Mouse (Mus musculus) C2C12 (cell line): ENCODE data around the gene Dph7. TPM values are rescaled to one million over a fixed set of nuclear protein-coding genes. Genes with fewer than 3 reads are reported as not detected.
"Not testable (repeated sequence)": the region's sequence is repeated elsewhere in the genome, so short reads cannot be mapped to it uniquely, and the experiment has no call there.

Source experiments
- H3K27me3 ChIP-seq: one replicate; pipeline ENCODE4 v1.6.1; 2011; ENCODE audit not compliant: control insufficient read depth, insufficient read depth, insufficient read length
- H3K36me3 ChIP-seq: one replicate; pipeline ENCODE4 v1.6.1; 2011; ENCODE audit not compliant: control insufficient read depth, insufficient read depth
- H3K4me3 ChIP-seq: one replicate; pipeline ENCODE4 v1.5.1; 2011; ENCODE audit warnings: mild to moderate bottlenecking, control low read depth; ENCODE audit not compliant: poor library complexity, insufficient read depth, severe bottlenecking
- H3K79me2 ChIP-seq: one replicate; pipeline ENCODE4 v1.6.1; 2011; ENCODE audit not compliant: control insufficient read depth, insufficient read depth
- H3K79me3 ChIP-seq: one replicate; pipeline ENCODE4 v1.6.1; 2011; ENCODE audit warnings: low read depth, control low read depth
- H3ac ChIP-seq: one replicate; pipeline ENCODE3; 2011; ENCODE audit warnings: low read depth; ENCODE audit not compliant: control insufficient read depth, insufficient read length
- CEBPB ChIP-seq: IDR thresholded peaks from one replicate; pipeline ENCODE4 v1.6.1; 2011; ENCODE audit warnings: low read depth, mild to moderate bottlenecking, control low read depth, moderate library complexity
- CTCF ChIP-seq: IDR thresholded peaks from one replicate; pipeline ENCODE4 v1.5.1; 2011; ENCODE audit not compliant: control insufficient read depth, insufficient read depth, insufficient read length
- FOSL1 ChIP-seq: IDR thresholded peaks from one replicate; pipeline ENCODE4 v1.8.0; 2011; ENCODE audit warnings: mild to moderate bottlenecking, low read length; ENCODE audit not compliant: poor library complexity, insufficient read depth, severe bottlenecking
- MAX ChIP-seq: IDR thresholded peaks from one replicate; pipeline ENCODE4 v1.6.1; 2011; ENCODE audit warnings: mild to moderate bottlenecking, control low read depth
- MYOD1 ChIP-seq: IDR thresholded peaks from one replicate; pipeline ENCODE4 v1.6.1; 2011; ENCODE audit warnings: low read depth; ENCODE audit not compliant: control insufficient read depth, insufficient read length
- MYOG ChIP-seq: IDR thresholded peaks from one replicate; pipeline ENCODE4 v1.6.1; 2011; ENCODE audit not compliant: control insufficient read depth, insufficient read length; ENCODE audit errors: extremely low read depth
- USF1 ChIP-seq: IDR thresholded peaks from one replicate; pipeline ENCODE4 v1.6.1; 2011; ENCODE audit warnings: low read depth, mild to moderate bottlenecking, control low read depth, moderate library complexity
- polyA plus RNA-seq: library from polyadenylated mRNA; unstranded; fragments of >200 nt; fragmentation: generic; extraction: Trizol; gene quantifications from one replicate; pipeline ENCODE4 v1.2.1, GENCODE M21; 2012; ENCODE audit warnings: missing spikeins

Dph7 gene
- polyA plus RNA-seq, 1 experiment: 13.9 TPM

DNA sequence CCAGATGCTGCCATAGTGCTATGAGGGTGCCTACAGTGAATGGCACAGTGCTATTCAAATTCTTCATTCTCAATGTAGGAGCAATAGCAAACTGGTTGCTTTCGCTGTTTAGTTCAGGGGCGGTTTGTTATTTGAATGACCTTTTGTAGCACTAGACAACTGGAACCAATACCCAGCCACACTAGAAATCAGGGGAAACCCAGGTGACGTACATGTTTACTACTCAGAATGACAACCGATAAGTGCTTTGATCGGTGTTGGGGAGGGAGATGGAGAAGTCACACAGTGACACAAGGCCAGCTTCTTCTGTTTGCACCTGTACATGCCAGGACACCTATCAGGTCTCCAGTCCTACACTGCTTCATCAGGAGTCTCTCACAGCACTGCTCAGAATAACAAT is 32.6 kb upstream of the Dph7 start:
- Histone ChIP-seq H3K27me3 (no peaks in the 10 kb centered on the region), H3ac (no peak overlapping the region), H3K79me3 (no peaks in the 10 kb centered on the region), H3K4me3 (no peak overlapping the region), H3K36me3 (no peaks in the 10 kb centered on the region), H3K79me2 (no peaks in the 10 kb centered on the region)
- no peak for TF ChIP-seq CTCF

DNA sequence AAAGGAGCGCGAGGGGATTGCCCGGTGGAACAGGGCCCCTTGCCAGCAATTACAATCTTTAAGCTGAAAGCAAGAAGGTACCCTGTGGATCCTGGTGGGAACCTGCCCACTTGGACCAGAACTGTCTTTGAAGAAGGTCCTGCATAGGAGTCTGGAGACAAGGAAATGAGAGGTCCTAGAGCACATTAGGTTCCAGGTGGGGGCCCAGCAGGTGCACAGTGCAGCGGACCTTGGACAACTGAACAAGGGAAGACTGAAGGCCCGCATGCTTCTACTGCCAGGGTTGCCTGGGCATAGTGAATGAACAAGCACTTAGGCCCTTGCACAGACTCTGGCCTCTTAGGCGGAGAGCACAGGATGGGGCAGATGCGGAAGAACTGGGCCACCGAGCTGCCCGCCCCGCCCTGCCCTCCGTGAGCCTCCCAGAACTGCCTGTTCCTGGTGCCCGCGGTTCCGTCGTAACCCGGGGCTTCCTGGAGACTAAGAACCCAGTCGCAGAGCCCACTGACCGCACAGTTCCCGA is 27.7 kb upstream of the Dph7 start:
- H3K79me2 ChIP-seq: no peaks in the 10 kb centered on the region
- H3ac ChIP-seq: peak overlapping the region; percentile 77
- TF ChIP-seq MYOD1 (no peak), CTCF (no peak), MAX (no peak), FOSL1 (no peak), USF1 (no peak), CEBPB (no peak), MYOG (no peak)
- H3K36me3 ChIP-seq: no peaks in the 10 kb centered on the region
- peaks cover 8% of the 10 kb centered on the region for H3K27me3 ChIP-seq
- no peaks in the 10 kb centered on the region for H3K79me3 ChIP-seq
- H3K4me3 ChIP-seq: peak overlapping the region; percentile 42

DNA sequence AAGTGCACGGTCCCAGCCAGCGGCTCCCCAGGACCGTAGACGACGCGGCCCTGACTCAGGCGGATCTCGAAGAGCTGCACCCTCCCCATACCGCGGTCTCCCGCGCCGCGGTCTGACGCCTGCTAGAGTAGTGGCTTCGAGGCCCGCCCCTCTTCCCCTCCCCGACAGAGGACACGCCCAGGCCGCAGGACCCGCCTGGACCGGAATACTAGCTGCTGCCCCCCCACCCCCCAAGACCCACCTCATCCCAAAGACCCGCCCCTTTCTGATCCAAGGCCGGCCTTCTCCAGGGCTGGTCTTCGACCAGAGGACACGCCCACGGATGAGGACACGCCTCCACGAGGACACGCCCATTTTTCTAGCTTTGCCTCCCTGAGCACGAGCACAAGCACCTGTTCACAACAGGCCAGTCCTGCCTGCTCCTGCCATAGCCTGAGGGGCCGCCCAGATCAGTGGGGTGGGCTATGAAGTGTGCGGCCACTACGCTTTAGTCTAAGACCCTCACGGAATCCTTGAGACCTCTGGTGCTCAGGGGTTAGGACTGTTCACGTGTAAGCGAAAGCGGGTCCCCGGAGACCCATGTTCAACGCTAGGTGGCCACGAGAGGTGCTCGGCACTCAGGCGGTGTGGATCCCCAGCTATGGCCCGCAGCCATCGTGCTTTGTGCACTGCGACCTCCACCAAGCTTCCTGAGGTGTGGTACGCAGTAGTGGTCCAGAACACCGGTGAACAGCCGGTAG is 27.0 kb upstream of the Dph7 start, which contains the start of gene Arrdc1:
Gene Arrdc1 (minus strand): TSS at position 196 of the 740 bp plus-strand sequence.
- Histone ChIP-seq H3ac (peak within 1 kb of the TSS; percentile 77), H3K27me3 (peaks cover 8% of the 10 kb centered on the region), H3K36me3 (no peaks in the 10 kb centered on the region), H3K79me2 (no peaks in the 10 kb centered on the region), H3K4me3 (peak within 1 kb of the TSS; percentile 42), H3K79me3 (no peaks in the 10 kb centered on the region)
- TF ChIP-seq CTCF: no peak
- peak; percentile 50 for TF ChIP-seq MYOD1
- peak; percentile 45 for TF ChIP-seq MAX
- no peak for TF ChIP-seq MYOG
- no peak for TF ChIP-seq CEBPB

DNA sequence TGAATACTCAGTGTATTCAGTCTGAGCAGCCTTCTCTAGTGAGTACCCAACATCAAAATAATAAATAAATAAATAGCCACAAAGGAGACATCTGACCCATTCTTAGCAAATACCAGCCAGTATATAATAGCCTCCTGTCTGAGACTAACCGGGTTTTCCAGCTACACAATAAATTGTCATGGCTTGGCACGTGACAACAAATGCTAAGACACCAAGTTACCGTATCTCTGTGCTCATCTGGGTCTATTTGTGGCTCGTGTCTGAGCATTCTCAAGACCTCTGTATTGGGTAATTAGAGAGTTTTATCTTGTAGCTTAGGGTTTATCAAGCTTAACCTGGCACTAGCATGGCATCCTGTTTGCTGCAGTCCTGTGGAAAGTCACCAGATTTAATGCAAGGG is 20.1 kb upstream of the Dph7 start:
- Histone ChIP-seq H3K4me3 (no peak overlapping the region), H3K79me2 (no peaks in the 10 kb centered on the region)
- TF ChIP-seq CEBPB (no peak), CTCF (no peak), MYOD1 (no peak), USF1 (no peak), MYOG (no peak), FOSL1 (no peak), MAX (no peak)

DNA sequence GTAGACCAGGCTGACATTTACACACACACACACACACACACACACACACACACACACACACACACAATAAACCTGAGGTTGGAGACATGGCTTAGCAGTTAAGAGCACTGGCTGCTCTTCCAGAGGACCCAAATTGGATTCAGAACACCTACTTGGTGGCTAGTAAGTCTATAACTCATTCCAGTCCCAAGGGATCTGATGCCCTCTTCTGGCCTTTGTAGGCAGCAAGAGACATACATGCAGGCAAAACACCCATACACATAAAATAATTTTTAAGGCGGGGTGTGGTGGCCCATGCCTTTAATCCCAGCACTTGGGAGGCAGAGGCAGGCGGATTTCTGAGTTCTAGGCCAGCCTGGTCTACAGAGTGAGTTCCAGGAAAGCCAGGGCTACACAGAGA is 17.9 kb upstream of the Dph7 start:
- H3K79me3 ChIP-seq, H3K4me3 ChIP-seq, H3K36me3 ChIP-seq, H3ac ChIP-seq, H3K79me2 ChIP-seq: not testable (repeated sequence)
- peaks cover 10% of the 10 kb centered on the region for H3K27me3 ChIP-seq

More for the DNA sequence above, 20.1 kb upstream of the Dph7 start:
- Histone ChIP-seq H3K79me3 (no peaks in the 10 kb centered on the region), H3K27me3 (peaks cover 15% of the 10 kb centered on the region), H3K36me3 (no peaks in the 10 kb centered on the region), H3ac (no peak overlapping the region)

DNA sequence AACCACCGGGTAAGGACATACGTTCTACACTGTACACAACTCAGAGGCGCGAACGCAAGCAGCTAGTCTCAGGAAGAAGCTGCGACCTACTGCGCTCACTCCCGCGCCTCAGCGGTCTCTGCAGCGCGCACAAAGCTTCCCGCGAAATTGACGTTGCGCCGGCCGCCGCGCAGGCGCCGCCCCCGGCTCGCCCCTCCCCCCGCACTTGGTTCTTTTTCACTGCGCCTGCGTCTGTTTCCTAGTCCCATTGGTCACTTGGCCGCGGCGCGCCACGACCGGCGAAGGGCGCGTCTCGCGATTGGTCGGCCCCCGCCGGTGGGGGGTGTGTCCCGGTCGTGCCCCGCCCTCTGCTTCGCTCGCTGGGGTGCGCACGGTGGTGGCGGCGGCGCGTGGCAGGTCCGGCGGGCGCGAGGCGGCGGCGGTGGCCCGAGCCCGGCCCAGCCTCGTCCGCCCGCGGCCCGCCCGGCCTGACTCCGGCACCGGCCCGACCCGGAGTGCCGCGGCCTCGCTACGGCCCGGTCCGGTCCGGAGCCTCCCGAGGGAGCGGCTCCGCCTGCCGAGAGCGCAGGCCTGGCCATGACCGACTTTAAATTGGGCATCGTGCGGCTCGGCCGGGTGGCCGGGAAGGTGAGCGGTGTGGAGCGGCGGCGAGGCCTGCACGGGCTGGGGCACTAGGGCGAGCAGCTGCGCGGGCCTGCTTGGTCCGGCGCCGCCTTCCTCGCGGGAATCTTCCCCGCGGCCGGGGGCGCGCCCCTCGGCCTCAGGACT is 12.6 kb upstream of the Dph7 start, which contains the start of gene Zmynd19:
Gene Zmynd19 (plus strand): TSS at position 372 of the 768 bp plus-strand sequence.
- Histone ChIP-seq H3K27me3 (peaks cover 7% of the 10 kb centered on the region), H3K79me2 (peaks cover 28% of the 10 kb centered on the region), H3K36me3 (peaks cover 32% of the 10 kb centered on the region), H3ac (peak within 1 kb of the TSS; percentile 96), H3K4me3 (peak within 1 kb of the TSS; percentile 82), H3K79me3 (peaks cover 12% of the 10 kb centered on the region)
- TF ChIP-seq USF1 (no peak), MAX (peak; percentile 0)
